Mouse (Mus musculus) kidney, postnatal 4 days (tissue): ENCODE data around the gene Gm9837.
"Not testable (repeated sequence)": the region's sequence is repeated elsewhere in the genome, so short reads cannot be mapped to it uniquely, and the experiment has no call there.

Experiments
- DNase-seq, 2 experiments: peaks; one replicate each; pipeline ENCODE4 v3.0.0; 2021; ENCODE audit warnings: mixed read lengths in 2 of 2

The Gm9837 gene

GRCm38 (mm10) chr11:53456474-53457371, 13.6 kb downstream of the Gm9837 start, which contains the start of the genes Gm10447 and Shroom1:
TSS of gene Gm10447 (minus strand) at chr11:53457110.
TSS of gene Shroom1 (plus strand) at chr11:53457205.
- DNase-seq, result peak; percentile 70 to 81

DNA sequence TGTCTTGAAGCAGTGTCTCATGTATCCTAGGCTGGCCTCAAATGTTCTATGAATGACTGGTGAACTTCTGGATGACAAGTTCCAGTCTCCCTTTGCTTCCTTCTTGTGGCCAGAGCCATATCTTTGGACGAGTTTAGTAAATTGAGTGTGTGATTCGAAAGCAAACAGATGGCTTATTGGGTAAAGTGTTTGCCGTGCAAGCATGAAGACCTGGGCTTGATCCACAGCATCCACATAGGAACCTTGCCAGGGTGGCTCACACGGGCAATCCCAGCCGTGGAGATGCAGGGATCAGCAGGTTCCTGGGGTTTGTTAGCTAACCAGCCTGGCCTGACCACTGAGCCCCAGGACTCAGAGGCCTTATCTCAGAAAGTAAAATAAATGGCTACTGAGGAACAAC, 17.2 kb downstream of the Gm9837 start:
- DNase-seq, result no peak

DNA sequence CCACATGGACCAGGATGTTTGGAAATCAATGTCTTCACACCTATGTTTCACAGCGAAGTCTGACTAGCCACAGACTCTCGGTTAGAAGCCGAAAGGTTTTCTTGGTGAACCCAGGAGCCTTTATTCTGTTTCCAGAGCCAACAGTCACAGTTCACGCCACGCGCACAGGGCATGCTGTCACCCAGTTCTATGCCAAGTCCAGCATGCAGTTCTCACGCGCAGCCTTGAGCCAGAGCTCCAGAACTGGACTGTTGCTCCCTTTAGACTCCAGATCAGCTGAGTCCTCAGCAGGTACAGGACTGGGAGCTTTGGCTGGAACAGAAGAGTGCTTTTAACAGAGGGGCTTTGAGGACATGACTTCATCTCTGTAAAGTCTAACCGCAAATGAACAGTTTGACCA, 17.9 kb downstream of the Gm9837 start:
- DNase-seq, result no peak

- DNase-seq, result no peak
Measured at GRCm38 (mm10) chr11:53451361-53451760, 18.9 kb downstream of the Gm9837 start.

- peak in 1 of 2 experiments; percentile 11 for DNase-seq
Measured at GRCm38 (mm10) chr11:53450070-53450705, 20.1 kb downstream of the Gm9837 start.

DNA sequence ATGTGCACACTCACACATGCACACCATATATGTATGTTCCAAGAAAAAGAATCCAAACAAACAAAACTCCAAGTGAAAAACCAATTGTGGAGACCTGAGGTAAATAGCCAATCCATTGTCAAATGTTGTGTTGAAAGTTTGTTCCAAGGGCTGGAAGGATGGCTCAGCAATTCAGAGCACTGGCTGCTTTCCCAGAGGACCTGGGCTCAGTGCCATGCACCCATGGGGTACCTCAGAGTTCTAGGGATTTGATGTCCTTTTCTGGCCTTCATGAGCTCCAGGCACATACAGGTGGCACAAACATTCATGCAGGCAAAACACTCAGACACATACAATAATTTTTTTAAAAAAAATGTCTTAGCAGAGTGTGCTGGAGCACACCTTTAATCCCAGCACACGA, 21.8 kb downstream of the Gm9837 start:
- DNase-seq, result no peak

DNA sequence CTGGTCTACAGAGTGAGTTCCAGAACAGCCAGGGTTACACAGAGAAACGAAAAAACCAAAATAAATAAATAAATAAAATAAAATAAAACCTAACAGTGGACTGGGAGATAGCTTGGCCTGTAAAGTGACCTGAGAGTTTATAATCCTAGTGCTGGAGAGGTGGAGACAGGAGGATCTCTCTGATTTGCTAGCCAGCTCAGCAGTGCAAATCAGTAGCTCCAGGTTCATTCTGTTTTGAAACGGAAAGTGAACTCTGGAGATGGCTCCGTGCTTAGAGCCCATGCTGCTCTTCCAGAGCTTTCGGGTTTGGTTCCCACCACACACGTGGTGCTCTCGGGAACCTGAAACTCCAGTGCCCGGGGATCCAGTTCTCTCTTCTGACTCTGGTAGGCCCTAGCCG, 22.3 kb downstream of the Gm9837 start:
- DNase-seq, result no peak

DNA sequence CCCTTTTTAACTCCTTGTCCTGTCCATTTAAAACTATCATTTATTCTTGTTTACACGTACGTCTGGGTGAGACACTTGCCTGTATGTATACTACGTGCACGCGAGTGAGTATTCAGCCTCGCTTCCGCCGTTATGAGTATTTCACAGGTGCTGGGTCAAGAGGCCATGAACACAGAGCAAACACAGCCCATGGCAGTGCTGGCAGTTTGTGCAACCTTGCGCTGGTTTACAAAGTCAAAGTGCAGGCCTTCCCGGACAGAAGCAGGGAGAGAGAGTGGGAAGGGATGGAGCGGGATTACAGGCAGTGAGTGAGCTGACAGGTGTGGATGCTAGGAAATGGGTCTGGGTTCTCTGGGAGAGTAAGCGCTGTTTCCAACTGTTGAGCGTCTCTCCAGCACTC, 24.1 kb downstream of the Gm9837 start:
- DNase-seq, result no peak

GRCm38 (mm10) chr11:53445562-53445961, 24.7 kb downstream of the Gm9837 start:
- DNase-seq, result no peak

DNA sequence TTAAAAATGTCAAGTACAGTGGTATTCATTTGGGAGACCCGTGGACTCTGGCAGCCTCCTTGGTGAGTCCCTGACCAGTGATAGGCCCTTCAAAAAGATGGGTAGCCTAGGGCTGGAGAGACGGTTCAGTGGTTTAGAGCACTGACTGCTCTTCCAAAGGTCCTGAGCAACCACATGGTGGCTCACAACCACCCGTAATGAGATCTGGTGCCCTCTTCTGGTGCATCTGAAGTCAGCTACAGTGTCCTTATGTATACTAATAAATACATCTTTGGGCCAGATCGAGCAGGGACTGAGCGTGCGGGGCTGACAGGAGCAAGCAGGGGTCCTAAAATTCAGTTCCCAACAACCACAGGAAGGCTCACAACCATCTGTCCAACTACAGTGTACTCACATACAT, 26.4 kb downstream of the Gm9837 start:
- peak; percentile 44 to 53 for DNase-seq

DNA sequence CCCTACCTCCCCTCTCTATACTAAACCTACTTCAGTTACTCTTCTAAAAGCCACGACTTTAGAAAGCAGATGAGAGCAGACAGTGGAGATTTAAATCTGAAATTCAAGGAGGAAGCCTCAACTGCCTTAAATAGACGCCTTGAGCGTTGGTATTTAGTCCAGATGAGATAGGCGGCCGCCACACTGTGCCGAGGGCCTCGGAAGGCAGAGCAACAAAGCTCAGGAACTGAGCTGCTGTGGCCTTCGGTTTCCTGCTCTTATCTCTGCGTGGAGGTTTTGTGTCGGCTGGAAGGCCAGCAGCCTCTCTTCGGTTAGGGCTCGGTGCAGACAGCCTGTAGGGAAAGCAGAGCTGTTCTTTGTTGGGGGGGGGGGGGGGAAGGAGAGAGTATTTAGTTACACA, 28.4 kb downstream of the Gm9837 start:
- no peak for DNase-seq

GRCm38 (mm10) chr11:53436338-53436737, 33.9 kb downstream of the Gm9837 start:
- no peak for DNase-seq

GRCm38 (mm10) chr11:53435504-53435903, 34.8 kb downstream of the Gm9837 start:
- no peak for DNase-seq

- DNase-seq, result no peak
Measured at GRCm38 (mm10) chr11:53433057-53433456, 37.2 kb downstream of the Gm9837 start.

GRCm38 (mm10) chr11:53431347-53432056, 38.8 kb downstream of the Gm9837 start:
- no peak for DNase-seq

DNA sequence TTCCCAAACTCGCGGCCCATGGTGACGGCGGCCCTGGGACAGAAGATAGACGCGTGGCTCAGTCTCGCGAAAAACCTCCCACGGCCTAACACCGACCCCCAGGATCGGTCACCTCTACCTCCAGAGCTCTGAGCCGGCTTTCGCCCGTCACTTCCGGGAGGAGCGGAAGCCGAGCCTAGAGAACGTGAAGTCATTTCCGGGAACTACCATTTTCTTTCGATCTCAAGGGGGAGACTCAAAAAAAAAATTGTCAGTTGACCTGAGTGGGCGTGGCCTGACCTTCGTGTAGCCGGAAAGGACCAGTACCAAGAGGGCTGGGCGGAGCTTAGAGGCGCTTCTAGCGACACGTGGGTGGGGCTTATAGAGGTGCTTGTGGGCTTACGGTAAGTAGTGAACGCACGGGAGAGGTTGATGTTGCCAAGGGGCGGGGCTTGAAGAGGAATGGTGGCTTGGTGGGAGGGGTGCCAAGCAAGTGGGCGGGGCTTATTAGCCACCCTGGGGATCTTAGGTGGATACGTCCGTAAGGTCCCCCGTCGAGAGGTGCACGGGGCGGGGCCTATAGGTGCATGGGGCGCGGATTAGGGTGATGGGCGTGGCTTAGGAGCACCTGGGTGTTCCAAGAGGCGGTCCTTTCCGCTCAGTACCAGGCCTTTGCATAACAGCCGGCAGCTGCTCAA, 39.5 kb downstream of the Gm9837 start, which contains the start of the genes Uqcrq and Gdf9:
TSS of gene Uqcrq (minus strand) at position 162 of the 677 bp plus-strand sequence.
TSS of gene Gdf9 (plus strand) at position 354 of the 677 bp plus-strand sequence.
- peak; percentile 98 to 99 for DNase-seq

GRCm38 (mm10) chr11:53430300-53430669, 40.0 kb downstream of the Gm9837 start:
- DNase-seq, result no peak

DNA sequence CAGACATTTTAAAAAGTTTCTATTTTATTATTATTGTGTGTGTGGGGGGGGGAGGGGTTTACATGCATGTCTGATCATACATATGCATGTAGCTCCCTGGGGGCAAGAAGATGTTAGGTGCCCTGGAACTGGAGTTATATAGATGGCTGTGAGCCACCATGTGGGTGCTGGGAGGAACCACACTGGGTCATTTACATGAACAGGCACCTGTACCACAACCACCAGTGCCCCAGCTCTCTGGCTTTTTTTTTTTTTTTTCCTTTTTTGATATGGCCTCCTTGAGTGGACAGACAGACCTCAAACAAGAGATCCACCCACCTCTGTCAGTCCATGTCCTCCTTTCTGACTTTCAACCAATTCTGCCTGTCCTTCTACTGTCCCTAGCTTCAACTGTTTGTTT, 41.1 kb downstream of the Gm9837 start:
- DNase-seq, result no peak

GRCm38 (mm10) chr11:53428716-53429057, 41.6 kb downstream of the Gm9837 start:
- DNase-seq, result no peak

GRCm38 (mm10) chr11:53427993-53428715, 42.1 kb downstream of the Gm9837 start:
- DNase-seq, result no peak

GRCm38 (mm10) chr11:53426914-53427313, 43.4 kb downstream of the Gm9837 start:
- DNase-seq, result not testable (repeated sequence)

DNA sequence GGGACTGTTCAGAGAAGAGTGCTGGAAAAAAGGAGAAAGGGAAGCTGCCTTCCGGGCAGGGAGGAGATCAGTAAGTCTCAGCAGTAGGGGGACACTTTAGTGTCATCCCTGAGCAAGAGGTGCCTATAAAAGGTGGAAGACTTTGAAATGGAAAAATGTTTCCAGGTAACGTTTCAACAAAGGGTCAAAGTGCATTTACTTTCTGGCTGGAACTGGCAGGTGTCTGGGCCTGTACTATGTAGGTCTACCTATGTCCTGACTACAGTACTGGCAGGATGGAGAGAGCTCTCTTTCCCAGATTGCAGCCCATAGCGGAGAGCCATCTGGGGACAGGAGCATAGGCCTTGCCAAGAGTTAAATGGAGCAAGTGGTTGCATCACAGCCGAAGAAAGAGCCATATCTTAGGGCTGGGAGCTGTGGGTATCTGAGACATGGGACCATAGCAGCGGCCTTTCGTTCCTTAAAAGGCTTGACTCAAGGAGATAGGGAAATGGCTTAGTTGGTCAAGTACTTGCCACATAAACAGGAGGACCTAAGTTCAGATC, 44.5 kb downstream of the Gm9837 start:
- no peak for DNase-seq
